ENCODE assay signal across 8 mouse cellular contexts in the genomic region with DNA sequence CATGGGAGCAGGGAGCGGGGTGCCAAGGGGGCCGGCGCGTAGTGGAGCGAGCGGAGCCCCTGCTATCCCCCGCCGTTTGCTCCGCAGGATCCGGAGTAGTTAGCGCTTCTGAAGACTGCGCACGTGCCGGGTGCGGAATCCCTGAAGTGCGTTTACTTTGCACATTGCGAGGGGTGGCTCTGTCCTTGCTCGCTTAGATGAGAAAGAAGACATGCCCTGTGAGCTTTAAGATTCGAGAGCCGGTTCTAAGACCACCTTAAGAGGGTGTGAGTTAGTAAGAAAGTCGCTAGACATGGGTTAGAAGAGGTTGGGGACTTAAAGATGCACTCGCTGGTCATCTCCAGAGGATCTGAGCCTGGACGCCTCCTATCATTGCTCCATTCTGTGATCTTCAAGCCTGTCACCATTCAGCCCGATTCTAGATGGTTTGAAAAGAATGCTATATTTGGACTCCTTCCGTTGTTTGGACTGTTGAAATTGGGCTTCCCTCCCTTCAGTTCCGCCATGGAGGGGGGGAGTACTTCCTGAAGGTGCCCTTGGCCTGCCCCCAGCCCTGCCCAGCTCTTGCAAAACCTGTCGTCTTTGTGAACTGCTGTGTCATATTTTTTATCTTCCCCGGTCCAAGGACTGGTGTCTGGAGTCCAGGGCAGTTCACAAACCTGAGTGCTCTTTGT. TPM values are rescaled to one million over a fixed set of nuclear protein-coding genes. Genes with fewer than 3 reads are reported as not detected.
A peak's percentile ranks its signal among the peaks of the same experiment; 100 is the strongest.
DNase-seq lines count a peak whose midpoint lies in the region; ATAC-seq and TF ChIP-seq lines count a peak whose summit lies in the region.

No protein-coding gene starts in this region.

- H3K27ac ChIP-seq in cerebellum, adult 2 months (ENCODE audit: insufficient read depth, low read length) = peak overlapping the region; percentile 45; the same call in 1 of the 2 replicates
- H3K27ac ChIP-seq in heart, embryonic 11.5 days (ENCODE audit: low read depth, low read length) = peak overlapping the region; percentile 93
- peak overlapping the region; percentile 78 for H3K27ac ChIP-seq in small intestine, adult 2 months (ENCODE audit: insufficient read depth, low read depth, low read length)

- peak overlapping the region; percentile 85 for H3K4me3 ChIP-seq in cerebellum, adult 2 months (replicated peaks; ENCODE audit: insufficient read depth, low read depth, low read length)
- H3K4me3 ChIP-seq in heart, embryonic 11.5 days (ENCODE audit: low read depth, low read length) = peak overlapping the region; percentile 73
- peak overlapping the region; percentile 93 for H3K4me3 ChIP-seq in small intestine, adult 2 months (ENCODE audit: low read depth, low read length)

- peaks cover 7% of the 10 kb centered on the region; the same call in 1 of the 2 replicates for H3K36me3 ChIP-seq in heart, embryonic 11.5 days (ENCODE audit: control insufficient read depth, insufficient read depth, low read length)
- H3K36me3 ChIP-seq in small intestine, adult 2 months (ENCODE audit: control insufficient read depth, insufficient read depth, low read length) = peaks cover 26% of the 10 kb centered on the region

- under 1% methylated on average over 28 of the region's 28 CpGs for WGBS in cerebellum, adult 2 months
- under 1% methylated on average over 28 of the region's 28 CpGs for WGBS in heart, embryonic 11.5 days (ENCODE audit: insufficient replicate concordance)
- WGBS in small intestine, adult 2 months = under 1% methylated on average over 28 of the region's 28 CpGs

- ATAC-seq in heart, embryonic 11.5 days (replicated peaks; ENCODE audit: insufficient number of reproducible peaks, low FRiP score, low TSS enrichment) = 0 out of 2 replicates have a peak, but pooled peaks have one; percentile 20

- no peak for TF ChIP-seq CTCF in cerebellum, adult 2 months (IDR thresholded peaks at IDR 0.05; ENCODE audit: borderline replicate concordance, insufficient read depth, low read depth, low read length)
- TF ChIP-seq CTCF in small intestine, adult 2 months (IDR thresholded peaks at IDR 0.05; ENCODE audit: extremely low read depth, insufficient read length, insufficient replicate concordance, low read depth, low read length) = no peak

- H3K9me3 ChIP-seq in heart, embryonic 11.5 days (replicated peaks; ENCODE audit: control insufficient read depth, low read length) = no peaks in the 10 kb centered on the region

- H3K4me2 ChIP-seq in heart, embryonic 11.5 days = peak overlapping the region; percentile 76

- peak; percentile 18 to 31 for DNase-seq in cerebellum, adult 2 months
- DNase-seq in cerebellum, adult 9-10 months = no peak
- peak; percentile 81 to 87 for DNase-seq in adrenal gland, postnatal 36 days
- DNase-seq in kidney, adult 9 months = peak; percentile 74
- peak; percentile 86 for DNase-seq in lung, postnatal 10 days
- DNase-seq in layer of hippocampus, postnatal 25 days (ENCODE audit: extremely low spot score in 1 of 2, low spot score in 1 of 2) = no peak

- H3K4me1 ChIP-seq in cerebellum, adult 2 months (ENCODE audit: control insufficient read depth, insufficient read depth, low read length) = peaks cover 9% of the 10 kb centered on the region; the same call in 1 of the 2 replicates
- H3K4me1 ChIP-seq in heart, embryonic 11.5 days (ENCODE audit: control insufficient read depth, insufficient read depth, low read length) = peaks cover 6% of the 10 kb centered on the region; the same call in 1 of the 2 replicates
- no peaks in the 10 kb centered on the region; the same call in 1 of the 2 replicates for H3K4me1 ChIP-seq in small intestine, adult 2 months (ENCODE audit: control insufficient read depth, insufficient read depth, insufficient read length, low read length)

- TF ChIP-seq POLR2A in cerebellum, adult 2 months (IDR thresholded peaks at IDR 0.05; ENCODE audit: borderline replicate concordance, insufficient read depth, low read length) = no peak
- no peak for TF ChIP-seq POLR2A in small intestine, adult 2 months (IDR thresholded peaks at IDR 0.05; ENCODE audit: low read depth, low read length)

- H3K9ac ChIP-seq in heart, embryonic 11.5 days (ENCODE audit: low read depth, low read length) = peak overlapping the region; percentile 93

- no peaks in the 10 kb centered on the region for H3K27me3 ChIP-seq in cerebellum, adult 2 months (ENCODE audit: control insufficient read depth, insufficient read depth, low read length)
- H3K27me3 ChIP-seq in heart, embryonic 11.5 days (ENCODE audit: control insufficient read depth, insufficient read depth, low read length) = no peaks in the 10 kb centered on the region
- H3K27me3 ChIP-seq in small intestine, adult 2 months (ENCODE audit: control insufficient read depth, insufficient read depth, low read length) = no peaks in the 10 kb centered on the region

RNA-seq across cellular contexts. Expression of a gene that starts 0.7 kb away (rescaled TPM):
- 145 and 149 TPM in 2 replicates for polyA plus RNA-seq in cerebellum, adult 2 months (2012; rRNA removed)
- total RNA-seq in adrenal gland, postnatal 36 days (2021) = 100 to 1,000 TPM; 244 to 346 TPM
- 191 TPM in 2 replicates for polyA plus RNA-seq in heart, embryonic 11.5 days (2014; fragmentation: Nextera tagmentation; extraction: Ambion mirVana)
- 105 and 148 TPM in 2 replicates for polyA plus RNA-seq in small intestine, adult 2 months (2012; rRNA removed)
- total RNA-seq in layer of hippocampus, postnatal 25 days (2021) = 100 to 1,000 TPM; 105 to 112 TPM

RNA-seq across cellular contexts. Expression of a gene that starts 5.9 kb away (rescaled TPM):
- 5.4 and 5.8 TPM in 2 replicates for polyA plus RNA-seq in cerebellum, adult 2 months (2012; rRNA removed)
- 1 to 10 TPM; 1.4 to 3.2 TPM for total RNA-seq in adrenal gland, postnatal 36 days (2021)
- polyA plus RNA-seq in heart, embryonic 11.5 days (2014; fragmentation: Nextera tagmentation; extraction: Ambion mirVana) = 4.1 and 4.6 TPM in 2 replicates
- polyA plus RNA-seq in small intestine, adult 2 months (2012; rRNA removed) = 0.37 and 0.42 TPM in 2 replicates
- total RNA-seq in layer of hippocampus, postnatal 25 days (2021) = 1 to 10 TPM; 2.0 to 4.3 TPM

RNA-seq across cellular contexts. Expression of a gene that starts 23.4 kb away (rescaled TPM):
- 0.06 and 0.07 TPM in 2 replicates for polyA plus RNA-seq in cerebellum, adult 2 months (2012; rRNA removed)
- not detected for total RNA-seq in adrenal gland, postnatal 36 days (2021)
- 1.0 and 1.1 TPM in 2 replicates for polyA plus RNA-seq in heart, embryonic 11.5 days (2014; fragmentation: Nextera tagmentation; extraction: Ambion mirVana)
- 1.2 and 2.0 TPM in 2 replicates for polyA plus RNA-seq in small intestine, adult 2 months (2012; rRNA removed)
- total RNA-seq in layer of hippocampus, postnatal 25 days (2021) = under 1 TPM; 0.28 to 0.49 TPM

RNA-seq across cellular contexts. Expression of a gene that starts 23.8 kb away (rescaled TPM):
- 1.8 and 2.3 TPM in 2 replicates for polyA plus RNA-seq in cerebellum, adult 2 months (2012; rRNA removed)
- 1 to 10 TPM; 3.9 to 4.4 TPM for total RNA-seq in adrenal gland, postnatal 36 days (2021)
- polyA plus RNA-seq in heart, embryonic 11.5 days (2014; fragmentation: Nextera tagmentation; extraction: Ambion mirVana) = 42.7 and 44.1 TPM in 2 replicates
- 1.5 and 2.0 TPM in 2 replicates for polyA plus RNA-seq in small intestine, adult 2 months (2012; rRNA removed)
- 1 to 10 TPM; 1.1 to 2.1 TPM for total RNA-seq in layer of hippocampus, postnatal 25 days (2021)

Comparison
In these comparisons a context has a peak if more than half of its experiments do, and no peak if none do; other contexts are left out.
1. DNase-seq: peak in cerebellum, adult 2 months (2 of 2), adrenal gland, postnatal 36 days (2 of 2), kidney, adult 9 months (single experiment) and lung, postnatal 10 days (single experiment); none in cerebellum, adult 9-10 months (single experiment) and layer of hippocampus, postnatal 25 days (0 of 2).
2. Peak in every context shown above with its lines, with median percentiles within 50 percentile points of each other: H3K27ac ChIP-seq and H3K4me3 ChIP-seq.